Mouse (Mus musculus) stomach, embryonic 15.5 days (tissue): Measurements from ENCODE around the gene Zc3h12d. TPM values are rescaled to one million over a fixed set of nuclear protein-coding genes. Genes with fewer than 3 reads are reported as not detected.

ENCODE experiments used
- ATAC-seq: fragments of 200-750 bp; cut with Nextera tagmentation; 2 replicates; pipeline ENCODE4 v1.8.0; 2017; ENCODE audit warnings: low read depth, moderate number of reproducible peaks, moderate TSS enrichment; ENCODE audit not compliant: insufficient read depth, low FRiP score
- H3K27ac ChIP-seq: fragments of 300-500 bp; sonication (generic); 2 replicates; pipeline ENCODE4 v1.5.1; 2015; ENCODE audit warnings: mild to moderate bottlenecking, inconsistent platforms
- H3K27me3 ChIP-seq: fragments of 300-500 bp; sonication (generic); replicated peaks from 2 replicates; pipeline ENCODE4 v1.6.1; 2015; ENCODE audit warnings: inconsistent platforms
- H3K36me3 ChIP-seq: fragments of 300-500 bp; sonication (generic); 2 replicates; pipeline ENCODE4 v1.6.1; 2015; ENCODE audit warnings: inconsistent platforms
- H3K4me1 ChIP-seq: fragments of 300-500 bp; sonication (generic); 2 replicates; pipeline ENCODE4 v1.6.1; 2015; ENCODE audit warnings: inconsistent platforms
- H3K4me2 ChIP-seq: fragments of 300-500 bp; sonication (generic); 2 replicates; pipeline ENCODE4 v1.6.1; 2015; ENCODE audit warnings: mild to moderate bottlenecking, inconsistent platforms
- H3K4me3 ChIP-seq: fragments of 300-500 bp; sonication (generic); replicated peaks from 2 replicates; pipeline ENCODE4 v1.5.1; 2015; ENCODE audit warnings: inconsistent platforms
- H3K9ac ChIP-seq: fragments of 300-500 bp; sonication (generic); 2 replicates; pipeline ENCODE4 v1.6.1; 2015; ENCODE audit warnings: inconsistent platforms
- H3K9me3 ChIP-seq: fragments of 300-500 bp; sonication (generic); 2 replicates; pipeline ENCODE4 v1.6.1; 2016; ENCODE audit warnings: inconsistent platforms
- WGBS: fragments of 180-500 bp; shearing (Covaris S2); methylation state at CpG from one replicate; pipeline ENCODE4 v1.1.7; 2015; 5-methylcytosine and 5-hydroxymethylcytosine counted together
- microRNA-seq: library from miRNA; unstranded; fragments of <30 nt; microRNA quantifications from one replicate; pipeline ENCODE4, GENCODE M21; 2016
- polyA plus RNA-seq: library from polyadenylated mRNA; unstranded; fragments of >200 nt; fragmentation: Nextera tagmentation; extraction: Ambion mirVana; gene quantifications from 2 replicates; pipeline ENCODE4 v1.2.1, GENCODE M21; 2015

The Zc3h12d gene
- polyA plus RNA-seq, 1 experiment from 2014 or later: 0.53 TPM

GRCm38 (mm10) chr10:7883524-7883923 lies 51.3 kb downstream of the Zc3h12d start:
- Histone ChIP-seq H3K4me2 (no peak overlapping the region), H3K4me1 (no peaks in the 10 kb centered on the region), H3K27me3 (no peaks in the 10 kb centered on the region), H3K9ac (no peak overlapping the region), H3K36me3 (no peaks in the 10 kb centered on the region), H3K4me3 (no peak overlapping the region), H3K27ac (no peak overlapping the region), H3K9me3 (no peaks in the 10 kb centered on the region)
- no peak for ATAC-seq
- WGBS: 8% methylated on average over 5 of the region's 5 CpGs

GRCm38 (mm10) chr10:7888256-7888868 lies 56.1 kb downstream of the Zc3h12d start:
- Histone ChIP-seq H3K4me3 (no peak overlapping the region), H3K4me1 (no peaks in the 10 kb centered on the region), H3K4me2 (no peak overlapping the region), H3K9me3 (no peaks in the 10 kb centered on the region), H3K27ac (no peak overlapping the region), H3K27me3 (no peaks in the 10 kb centered on the region), H3K36me3 (no peaks in the 10 kb centered on the region), H3K9ac (no peak overlapping the region)
- 76% methylated on average over 11 of the region's 11 CpGs for WGBS
- no peak for ATAC-seq

GRCm38 (mm10) chr10:7900719-7901627 lies 68.7 kb downstream of the Zc3h12d start:
- no peak overlapping the region for H3K4me2 ChIP-seq
- H3K9ac ChIP-seq: no peak overlapping the region
- WGBS: 92% methylated on average over 14 of the region's 14 CpGs
- no peaks in the 10 kb centered on the region for H3K9me3 ChIP-seq
- ATAC-seq: no peak
- 0 out of 2 replicates have a peak, but pooled peaks cover 20% of the 10 kb centered on the region for H3K36me3 ChIP-seq
- no peaks in the 10 kb centered on the region for H3K4me1 ChIP-seq
- no peak overlapping the region for H3K27ac ChIP-seq
- no peak overlapping the region for H3K4me3 ChIP-seq
- no peaks in the 10 kb centered on the region for H3K27me3 ChIP-seq

- no peak overlapping the region for H3K4me3 ChIP-seq
- WGBS: 95% methylated on average over 5 of the region's 5 CpGs
- no peaks in the 10 kb centered on the region for H3K4me1 ChIP-seq
- H3K9ac ChIP-seq: no peak overlapping the region
- H3K4me2 ChIP-seq: no peak overlapping the region
- H3K36me3 ChIP-seq: peaks cover 39% of the 10 kb centered on the region
- H3K27ac ChIP-seq: no peak overlapping the region
- H3K27me3 ChIP-seq: no peaks in the 10 kb centered on the region
- H3K9me3 ChIP-seq: no peaks in the 10 kb centered on the region
- no peak for ATAC-seq
Measured at GRCm38 (mm10) chr10:7904157-7904556, 71.9 kb downstream of the Zc3h12d start.

GRCm38 (mm10) chr10:7907151-7907550 lies 74.9 kb downstream of the Zc3h12d start:
- no peaks in the 10 kb centered on the region for H3K9me3 ChIP-seq
- H3K4me3 ChIP-seq: no peak overlapping the region
- ATAC-seq: no peak
- H3K4me1 ChIP-seq: no peaks in the 10 kb centered on the region
- peaks cover 49% of the 10 kb centered on the region for H3K36me3 ChIP-seq
- no peaks in the 10 kb centered on the region for H3K27me3 ChIP-seq
- H3K27ac ChIP-seq: no peak overlapping the region
- no peak overlapping the region for H3K4me2 ChIP-seq
- H3K9ac ChIP-seq: no peak overlapping the region
- 82% methylated on average over 12 of the region's 12 CpGs for WGBS

GRCm38 (mm10) chr10:7911268-7911667 lies 79.0 kb downstream of the Zc3h12d start:
- Histone ChIP-seq H3K4me3 (no peak overlapping the region), H3K27ac (no peak overlapping the region), H3K4me2 (no peak overlapping the region), H3K27me3 (no peaks in the 10 kb centered on the region), H3K9ac (no peak overlapping the region), H3K4me1 (no peaks in the 10 kb centered on the region), H3K9me3 (no peaks in the 10 kb centered on the region), H3K36me3 (peaks cover 39% of the 10 kb centered on the region)
- 74% methylated on average over 10 of the region's 10 CpGs for WGBS
- no peak for ATAC-seq

Small RNA genes within 50 kb of the gene (microRNA-seq; reads per million reads assigned to microRNA genes)
- 2.3 reads per million, percentile 6 among the genes with 10 or more reads in this experiment for gene Mir5104

Other genes starting within 250 kb of the Zc3h12d start
- 5.6 and 6.2 TPM in 2 replicates for gene Lrp11, start 242.7 kb upstream of the Zc3h12d start, polyA plus RNA-seq
- gene Nup43, start 165.0 kb upstream of the Zc3h12d start, polyA plus RNA-seq: 44.9 and 48.7 TPM in 2 replicates
- gene Pcmt1, start 151.3 kb upstream of the Zc3h12d start, polyA plus RNA-seq: 105 and 110 TPM in 2 replicates
- 8.4 and 8.5 TPM in 2 replicates for gene Lats1, start 151.3 kb upstream of the Zc3h12d start, polyA plus RNA-seq
- gene Katna1, start 106.5 kb upstream of the Zc3h12d start, polyA plus RNA-seq: 50.9 and 59.5 TPM in 2 replicates
- 83.4 and 85.6 TPM in 2 replicates for gene Ginm1, start 39.6 kb upstream of the Zc3h12d start, polyA plus RNA-seq
- gene Ppil4, start 39.6 kb upstream of the Zc3h12d start, polyA plus RNA-seq: 37.7 and 37.9 TPM in 2 replicates
- 17.1 and 18.8 TPM in 2 replicates for gene Tab2, start 123.8 kb downstream of the Zc3h12d start, polyA plus RNA-seq